In genomic region chr19:56652034-56652962, GRCm38 (mm10) we compare ENCODE assay signal across 8 mouse cellular contexts.
DNase-seq lines count a peak whose midpoint lies in the region; ATAC-seq and TF ChIP-seq lines count a peak whose summit lies in the region.

No protein-coding gene starts in this region.

- H3K27me3 ChIP-seq in Patski: peaks cover 85% of the 10 kb centered on the region
- H3K27me3 ChIP-seq in forebrain, embryonic 14.5 days (replicated peaks; ENCODE audit: control insufficient read depth, insufficient read depth, low read length): no peaks in the 10 kb centered on the region
- no peaks in the 10 kb centered on the region for H3K27me3 ChIP-seq in limb, embryonic 11.5 days (ENCODE audit: control insufficient read depth, insufficient read depth, low read length)
- H3K27me3 ChIP-seq in midbrain, embryonic 13.5 days: peaks cover 11% of the 10 kb centered on the region

- TF ChIP-seq CTCF in Patski (IDR thresholded peaks at IDR 0.05): no peak

- H3K27ac ChIP-seq in forebrain, embryonic 14.5 days (ENCODE audit: low read depth, low read length): no peak overlapping the region
- H3K27ac ChIP-seq in limb, embryonic 11.5 days (replicated peaks; ENCODE audit: low read depth, low read length): no peak overlapping the region
- H3K27ac ChIP-seq in midbrain, embryonic 13.5 days: no peak overlapping the region

- WGBS in forebrain, embryonic 14.5 days: 10% methylated on average over 19 of the region's 19 CpGs
- 16% methylated on average over 19 of the region's 19 CpGs for WGBS in limb, embryonic 11.5 days
- 16% methylated on average over 19 of the region's 19 CpGs for WGBS in midbrain, embryonic 13.5 days

- in situ Hi-C loops in Patski (cut with MboI; ENCODE audit: low pct_unique_long_range_greater_than_20kb): no loop called here

- POLR2A ChIA-PET in Patski (lab: Charles Lee): interaction anchor here (0.6 kb wide), 2 partner anchors 63 to 247 kb away, joined by 3 read pairs; no protein-coding TSS in a partner anchor

- CTCF ChIA-PET in Patski (lab: Charles Lee): interaction anchor here (0.6 kb wide), 1 partner anchor 193 kb away, joined by 3 read pairs; no protein-coding TSS in a partner anchor

- ATAC-seq in Patski: peak; percentile 52
- ATAC-seq in forebrain, embryonic 14.5 days: peak; percentile 71
- ATAC-seq in limb, embryonic 11.5 days (ENCODE audit: insufficient number of reproducible peaks, low FRiP score, low TSS enrichment, low read depth): peak; percentile 87
- peak; percentile 74 for ATAC-seq in midbrain, embryonic 13.5 days

- peak overlapping the region; percentile 26 for H3K4me2 ChIP-seq in forebrain, embryonic 14.5 days (ENCODE audit: low read length)
- H3K4me2 ChIP-seq in limb, embryonic 11.5 days (ENCODE audit: low read depth, severe bottlenecking): peak overlapping the region; percentile 22
- H3K4me2 ChIP-seq in midbrain, embryonic 13.5 days (replicated peaks): peak overlapping the region; percentile 50

- no peaks in the 10 kb centered on the region for H3K36me3 ChIP-seq in forebrain, embryonic 14.5 days (ENCODE audit: control insufficient read depth, insufficient read depth, low read length)
- no peaks in the 10 kb centered on the region for H3K36me3 ChIP-seq in limb, embryonic 11.5 days (ENCODE audit: control insufficient read depth, insufficient read depth, low read length)
- no peaks in the 10 kb centered on the region for H3K36me3 ChIP-seq in midbrain, embryonic 13.5 days

- H3K9ac ChIP-seq in forebrain, embryonic 14.5 days (ENCODE audit: low read length): no peak overlapping the region
- no peak overlapping the region for H3K9ac ChIP-seq in limb, embryonic 11.5 days (ENCODE audit: low read length)
- H3K9ac ChIP-seq in midbrain, embryonic 13.5 days (replicated peaks): 0 out of 2 replicates have a peak overlapping the region, but pooled peaks have one; percentile 39

- DNase-seq in Patski (ENCODE audit: low read depth, low spot score): peak; percentile 43
- peak; percentile 61 for DNase-seq in forebrain, embryonic 14.5 days (ENCODE audit: low spot score)
- DNase-seq in heart, postnatal 4 days: peak; percentile 59
- DNase-seq in limb, embryonic 11.5 days (ENCODE audit: low spot score): peak; percentile 56
- no peak for DNase-seq in right cerebral cortex, postnatal 4 days
- DNase-seq in adrenal gland, adult 2 months: no peak
- no peak for DNase-seq in left cerebral cortex, adult 18-20 months (ENCODE audit: low spot score in 2 of 2)

- no peak overlapping the region for H3K4me3 ChIP-seq in forebrain, embryonic 14.5 days (ENCODE audit: low read depth, low read length)
- no peak overlapping the region for H3K4me3 ChIP-seq in limb, embryonic 11.5 days (ENCODE audit: low read depth, low read length)
- H3K4me3 ChIP-seq in midbrain, embryonic 13.5 days (replicated peaks): peak overlapping the region; percentile 15

- peaks cover 12% of the 10 kb centered on the region for H3K4me1 ChIP-seq in forebrain, embryonic 14.5 days (ENCODE audit: control insufficient read depth, insufficient read depth, low read length)
- H3K4me1 ChIP-seq in limb, embryonic 11.5 days (ENCODE audit: control insufficient read depth, insufficient read depth, low read length): peaks cover 15% of the 10 kb centered on the region
- peaks cover 19% of the 10 kb centered on the region for H3K4me1 ChIP-seq in midbrain, embryonic 13.5 days (replicated peaks)

- H3K9me3 ChIP-seq in forebrain, embryonic 14.5 days (replicated peaks; ENCODE audit: control insufficient read depth, low read length): no peaks in the 10 kb centered on the region
- no peaks in the 10 kb centered on the region for H3K9me3 ChIP-seq in limb, embryonic 11.5 days (ENCODE audit: control insufficient read depth, low read length)
- no peaks in the 10 kb centered on the region for H3K9me3 ChIP-seq in midbrain, embryonic 13.5 days

Comparison
In these comparisons a context has a peak if more than half of its experiments do, and no peak if none do; other contexts are left out.
1. DNase-seq: peak in Patski (single experiment), forebrain, embryonic 14.5 days (single experiment), heart, postnatal 4 days (single experiment) and limb, embryonic 11.5 days (single experiment); none in right cerebral cortex, postnatal 4 days (single experiment), adrenal gland, adult 2 months (single experiment) and left cerebral cortex, adult 18-20 months (0 of 2).
2. Peak in every context shown above with its lines, with median percentiles within 50 percentile points of each other: ATAC-seq and H3K4me2 ChIP-seq.